Mouse (Mus musculus) liver, embryonic 14.5 days (tissue): ENCODE results near the gene S100a4.

Source experiments
- CTCF ChIP-seq: IDR thresholded peaks from 2 replicates; pipeline ENCODE4 v1.5.1; 2016; ENCODE audit warnings: antibody characterized with exemption, low read depth, control low read depth
- EP300 ChIP-seq: IDR thresholded peaks from 2 replicates; pipeline ENCODE4 v1.6.1; 2016; ENCODE audit warnings: antibody characterized with exemption, low read depth

- TF ChIP-seq CTCF (no peak), EP300 (no peak)
Measured at GRCm38 (mm10) chr3:90600458-90601195, 2.9 kb upstream of the S100a4 start.
